Mouse (Mus musculus) heart, postnatal 0 days (tissue): ENCODE data around the gene Mmrn2. TPM values are rescaled to one million over a fixed set of nuclear protein-coding genes. Genes with fewer than 3 reads are reported as not detected.

ENCODE experiments used
- ATAC-seq: fragments of 200-750 bp; cut with Nextera tagmentation; 2 replicates; pipeline ENCODE4 v1.8.0; 2017; ENCODE audit warnings: low read depth, moderate number of reproducible peaks, moderate library complexity; ENCODE audit not compliant: insufficient read depth
- DNase-seq: peaks from one replicate; pipeline ENCODE4 v3.0.0-alpha.2; 2016; ENCODE audit warnings: low spot score
- H3K27ac ChIP-seq: fragments of 300-500 bp; sonication (generic); 2 replicates; pipeline ENCODE4 v1.5.1; 2014; ENCODE audit warnings: low read depth, mild to moderate bottlenecking
- H3K27me3 ChIP-seq: fragments of 300-500 bp; sonication (generic); 2 replicates; pipeline ENCODE4 v1.6.1; 2014; ENCODE audit warnings: low read length, mixed read lengths; ENCODE audit not compliant: control insufficient read depth, insufficient read depth
- H3K36me3 ChIP-seq: fragments of 300-500 bp; sonication (generic); replicated peaks from 2 replicates; pipeline ENCODE4 v1.6.1; 2014; ENCODE audit warnings: low read length, mixed read lengths; ENCODE audit not compliant: control insufficient read depth, insufficient read depth
- H3K4me1 ChIP-seq: fragments of 300-500 bp; sonication (generic); 2 replicates; pipeline ENCODE4 v1.6.1; 2014; ENCODE audit warnings: antibody characterized with exemption; ENCODE audit not compliant: control insufficient read depth, insufficient read depth
- H3K4me2 ChIP-seq: fragments of 300-500 bp; sonication (generic); 2 replicates; pipeline ENCODE4 v1.6.1; 2014; ENCODE audit warnings: low read depth, mild to moderate bottlenecking, low read length, moderate library complexity
- H3K4me3 ChIP-seq: fragments of 300-500 bp; sonication (generic); 2 replicates; pipeline ENCODE4 v1.5.1; 2014; ENCODE audit warnings: low read depth, low read length
- H3K9ac ChIP-seq: fragments of 300-500 bp; sonication (generic); replicated peaks from 2 replicates; pipeline ENCODE4 v1.6.1; 2014; ENCODE audit warnings: low read depth, low read length, mixed read lengths
- H3K9me3 ChIP-seq: fragments of 300-500 bp; sonication (generic); replicated peaks from 2 replicates; pipeline ENCODE4 v1.6.1; 2016; ENCODE audit warnings: low read length; ENCODE audit not compliant: control insufficient read depth
- CTCF ChIP-seq: IDR thresholded peaks from 2 replicates; pipeline ENCODE4 v1.5.1; 2016; ENCODE audit warnings: antibody characterized with exemption, control low read depth, low read depth
- EP300 ChIP-seq: IDR thresholded peaks from 2 replicates; pipeline ENCODE4 v1.6.1; 2016; ENCODE audit warnings: antibody characterized with exemption, low read depth
- WGBS: fragments of 180-500 bp; shearing (Covaris S2); extraction: QIAGEN DNeasy Blood & Tissue Kit; methylation state at CpG from one replicate; pipeline ENCODE4 v1.1.7; 2014; 5-methylcytosine and 5-hydroxymethylcytosine counted together
- polyA plus RNA-seq: library from polyadenylated mRNA; unstranded; fragments of >200 nt; fragmentation: Nextera tagmentation; extraction: Ambion mirVana; gene quantifications from 2 replicates; pipeline ENCODE4 v1.2.1, GENCODE M21; 2015
- total RNA-seq: library from RNA; depleted of rRNA; stranded (reverse); fragments of >200 nt; gene quantifications from 2 replicates; pipeline ENCODE4 v1.2.3, GENCODE M21; 2014; ENCODE audit warnings: low replicate concordance; rRNA removed

Mmrn2 gene
- total and polyA plus RNA-seq, 2 experiments from 2014 or later, result 20.4 to 41.7 TPM

GRCm38 (mm10) chr14:34453648-34454047, 78.4 kb downstream of the Mmrn2 start:
- no peaks in the 10 kb centered on the region for H3K9me3 ChIP-seq
- no peak for ATAC-seq
- 0 out of 2 replicates have a peak, but pooled peaks cover 9% of the 10 kb centered on the region for H3K36me3 ChIP-seq
- TF ChIP-seq CTCF (no peak), EP300 (no peak)
- H3K4me3 ChIP-seq, result no peak overlapping the region
- 30% methylated on average over 6 of the region's 6 CpGs for WGBS
- peak overlapping the region; percentile 50 for H3K27ac ChIP-seq
- no peak overlapping the region for H3K4me2 ChIP-seq
- no peaks in the 10 kb centered on the region for H3K27me3 ChIP-seq
- H3K4me1 ChIP-seq, result 0 out of 2 replicates have a peak, but pooled peaks cover 5% of the 10 kb centered on the region
- peak; percentile 12 for DNase-seq
- no peak overlapping the region for H3K9ac ChIP-seq

Other genes starting within 250 kb of the Mmrn2 start
- not detected in 2 replicates for gene Npy4r, start 223.0 kb upstream of the Mmrn2 start, total RNA-seq
- gene Npy4r, start 223.0 kb upstream of the Mmrn2 start, polyA plus RNA-seq, result 0.04 and 0.08 TPM in 2 replicates
- 0.31 and 0.53 TPM in 2 replicates for gene Gprin2, start 173.8 kb upstream of the Mmrn2 start, total RNA-seq
- 0.11 and 0.18 TPM in 2 replicates for gene Gprin2, start 173.8 kb upstream of the Mmrn2 start, polyA plus RNA-seq
- 0.89 and 1.0 TPM in 2 replicates for gene Syt15, start 155.9 kb upstream of the Mmrn2 start, total RNA-seq
- 0.31 and 0.65 TPM in 2 replicates for gene Syt15, start 155.9 kb upstream of the Mmrn2 start, polyA plus RNA-seq
- gene Shld2, start 65.0 kb upstream of the Mmrn2 start, total RNA-seq, result 0.35 and 2.9 TPM in 2 replicates
- gene Shld2, start 65.0 kb upstream of the Mmrn2 start, polyA plus RNA-seq, result 9.6 and 10.9 TPM in 2 replicates
- gene Glud1, start 64.7 kb upstream of the Mmrn2 start, total RNA-seq, result 55.9 and 70.0 TPM in 2 replicates
- gene Glud1, start 64.7 kb upstream of the Mmrn2 start, polyA plus RNA-seq, result 57.0 and 58.3 TPM in 2 replicates
- not detected in 2 replicates for gene Fam25c, start 20.0 kb upstream of the Mmrn2 start, total RNA-seq
- gene Fam25c, start 20.0 kb upstream of the Mmrn2 start, polyA plus RNA-seq, result not detected in 2 replicates
- 0.31 and 3.1 TPM in 2 replicates for gene Sncg, start 676 bp upstream of the Mmrn2 start, total RNA-seq
- gene Sncg, start 676 bp upstream of the Mmrn2 start, polyA plus RNA-seq, result 0.92 and 1.7 TPM in 2 replicates
- gene Bmpr1a, start 127.9 kb downstream of the Mmrn2 start, total RNA-seq, result 99.5 and 130 TPM in 2 replicates
- 37.2 and 38.6 TPM in 2 replicates for gene Bmpr1a, start 127.9 kb downstream of the Mmrn2 start, polyA plus RNA-seq
- gene 9230112D13Rik, start 147.3 kb downstream of the Mmrn2 start, total RNA-seq, result not detected in 2 replicates
- not detected in 2 replicates for gene 9230112D13Rik, start 147.3 kb downstream of the Mmrn2 start, polyA plus RNA-seq
- 518 and 526 TPM in 2 replicates for gene Ldb3, start 213.2 kb downstream of the Mmrn2 start, total RNA-seq
- 376 and 380 TPM in 2 replicates for gene Ldb3, start 213.2 kb downstream of the Mmrn2 start, polyA plus RNA-seq
- gene Opn4, start 224.7 kb downstream of the Mmrn2 start, total RNA-seq, result 5.9 and 8.6 TPM in 2 replicates
- 8.4 and 8.7 TPM in 2 replicates for gene Opn4, start 224.7 kb downstream of the Mmrn2 start, polyA plus RNA-seq